Mouse (Mus musculus): ENCODE measurements around the gene Nmur1. TPM values are rescaled to one million over a fixed set of nuclear protein-coding genes. Genes with fewer than 3 reads are reported as not detected.

The Nmur1 gene
- total and polyA plus RNA-seq, 3 experiments: not detected

DNA sequence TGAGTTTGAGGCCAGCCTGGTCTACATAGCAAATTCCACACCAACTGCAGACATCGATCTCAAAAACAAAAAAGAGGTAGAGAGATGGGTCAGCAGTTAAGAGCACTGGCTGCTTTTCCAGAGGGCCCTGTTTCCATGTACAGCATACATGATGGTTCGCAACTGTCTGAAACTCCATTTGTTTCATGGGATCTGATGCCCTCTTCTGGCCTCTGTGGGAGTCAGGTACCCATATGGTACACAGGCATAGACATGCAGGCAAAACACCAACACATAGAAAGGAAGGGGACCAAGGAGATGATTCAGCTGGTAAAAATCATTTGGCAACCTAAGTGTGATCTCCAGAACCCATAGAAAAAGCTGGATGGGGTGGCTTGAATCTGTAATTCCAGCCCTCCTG is 12.5 kb upstream of the Nmur1 start (continued):
- TF ChIP-seq GABPA (IDR thresholded peaks at IDR 0.05; ENCODE audit: low read depth, low read length): no peak
- TF ChIP-seq JUND (IDR thresholded peaks at IDR 0.05; ENCODE audit: low read depth, low read length): no peak
- no peak for TF ChIP-seq POLR2AphosphoS5 (IDR thresholded peaks at IDR 0.05; ENCODE audit: borderline replicate concordance, low read depth, low read length)
- TF ChIP-seq SMC3 (IDR thresholded peaks at IDR 0.05; ENCODE audit: low read depth, low read length): peak; percentile 37
- no peak for TF ChIP-seq ELF1 (IDR thresholded peaks at IDR 0.05; ENCODE audit: low read depth, low read length)
- TF ChIP-seq ZMIZ1 (IDR thresholded peaks at IDR 0.05; ENCODE audit: low read depth, low read length): no peak
- TF ChIP-seq E2F4 (IDR thresholded peaks at IDR 0.05; ENCODE audit: borderline replicate concordance, low read depth, low read length): no peak

DNA sequence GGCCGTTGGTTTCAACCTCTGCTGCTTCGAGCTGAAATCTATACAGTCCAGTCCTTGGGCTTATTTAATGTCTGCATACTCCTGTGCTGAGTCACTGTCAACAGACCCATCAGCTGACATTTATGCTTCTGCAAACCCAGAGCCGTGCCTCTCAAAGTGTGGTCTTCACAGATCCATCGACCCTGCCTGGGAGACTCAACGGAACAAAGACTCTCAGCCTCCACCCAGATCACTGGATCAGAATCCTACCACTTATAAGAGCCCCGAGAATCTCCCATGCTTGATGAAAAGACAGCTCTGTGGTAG is 11.9 kb upstream of the Nmur1 start:
- H3K4me3 ChIP-seq (ENCODE audit: control insufficient read depth in 1 of 2, insufficient read depth in 1 of 2, low read depth in 2 of 2, low read length in 2 of 2): peak overlapping the region in 1 of 2 experiments; percentile 11; a peak in 1 of 4 replicates
- H3K36me3 ChIP-seq (ENCODE audit: control insufficient read depth in 1 of 2, insufficient read depth in 2 of 2, low read length in 2 of 2): peaks cover 0 to 47% of the 10 kb centered on the region in 2 experiments; a peak in 2 of 4 replicates
- no peak for DNase-seq (ENCODE audit: low read depth, low spot score)
- H3K4me1 ChIP-seq (ENCODE audit: control insufficient read depth in 1 of 2, insufficient read depth in 2 of 2, low read length in 2 of 2): peaks cover 14 to 61% of the 10 kb centered on the region in 2 experiments
- no peaks in the 10 kb centered on the region for H3K9me3 ChIP-seq (replicated peaks; ENCODE audit: insufficient read depth, low read length)
- H3K79me2 ChIP-seq (ENCODE audit: control insufficient read depth, insufficient read depth, low read length, poor library complexity): peaks cover 14% of the 10 kb centered on the region; the same call in 1 of the 2 replicates
- no peak for TF ChIP-seq E2F4 (IDR thresholded peaks at IDR 0.05; ENCODE audit: borderline replicate concordance, low read depth, low read length)
- no peak for TF ChIP-seq MYB (IDR thresholded peaks at IDR 0.05; ENCODE audit: low read depth, low read length)
- TF ChIP-seq ZC3H11A (IDR thresholded peaks at IDR 0.05; ENCODE audit: low read depth, low read length): no peak
- peak; percentile 64; the same call in 1 of the 2 replicates for TF ChIP-seq ETS1 (IDR thresholded peaks at IDR 0.05; ENCODE audit: low read depth, low read length)
- no peak for TF ChIP-seq ZNF384 (IDR thresholded peaks at IDR 0.05; ENCODE audit: low read depth, low read length)
- TF ChIP-seq POLR2AphosphoS5 (IDR thresholded peaks at IDR 0.05; ENCODE audit: borderline replicate concordance, low read depth, low read length): no peak
- TF ChIP-seq MAX (IDR thresholded peaks at IDR 0.05; ENCODE audit: low read length): no peak; the same call in 1 of the 2 replicates
- no peak for TF ChIP-seq CHD2 (IDR thresholded peaks at IDR 0.05; ENCODE audit: low read length)
- no peak for TF ChIP-seq RCOR1 (IDR thresholded peaks at IDR 0.05; ENCODE audit: low read depth, low read length)
- TF ChIP-seq GATA1 (IDR thresholded peaks at IDR 0.05; ENCODE audit: low read depth, low read length): no peak
- no peak for TF ChIP-seq GABPA (IDR thresholded peaks at IDR 0.05; ENCODE audit: low read depth, low read length)
- TF ChIP-seq MAZ (IDR thresholded peaks at IDR 0.05; ENCODE audit: low read depth, low read length): no peak
- 0 out of 2 replicates have a peak, but pooled peaks have one; percentile 25 for TF ChIP-seq TBP (IDR thresholded peaks at IDR 0.05; ENCODE audit: low read depth, low read length)
- no peak for TF ChIP-seq ZMIZ1 (IDR thresholded peaks at IDR 0.05; ENCODE audit: low read depth, low read length)
- TF ChIP-seq MAFK (IDR thresholded peaks at IDR 0.05; ENCODE audit: borderline replicate concordance, low read depth, low read length): no peak
- no peak for TF ChIP-seq MYC (IDR thresholded peaks at IDR 0.05; ENCODE audit: low read depth, low read length)
- no peak for TF ChIP-seq POLR2A (IDR thresholded peaks at IDR 0.05; ENCODE audit: control insufficient read depth in 1 of 2, insufficient read depth in 1 of 2, low read depth in 1 of 2, low read length in 2 of 2, poor library complexity in 1 of 2)
- no peak for TF ChIP-seq CTCF (IDR thresholded peaks at IDR 0.05 in 2 of 3, conservative IDR thresholded peaks at IDR 0.05 in 1 of 3; ENCODE audit: control insufficient read depth in 1 of 3, insufficient read depth in 1 of 3, low read depth in 2 of 3, low read length in 3 of 3, poor library complexity in 1 of 3, severe bottlenecking in 1 of 3)
- TF ChIP-seq USF1 (IDR thresholded peaks at IDR 0.05; ENCODE audit: low read depth, low read length): peak; percentile 43; the same call in 1 of the 2 replicates
- no peak for TF ChIP-seq MEF2A (IDR thresholded peaks at IDR 0.05; ENCODE audit: extremely low read depth, insufficient replicate concordance, low read depth, low read length, poor library complexity, severe bottlenecking)
- TF ChIP-seq NELFE (IDR thresholded peaks at IDR 0.05; ENCODE audit: low read depth, low read length): no peak
- TF ChIP-seq USF2 (IDR thresholded peaks at IDR 0.05; ENCODE audit: borderline replicate concordance in 1 of 2, insufficient read depth in 1 of 2, low read depth in 1 of 2, low read length in 2 of 2): no peak
- TF ChIP-seq POLR2AphosphoS2 (IDR thresholded peaks at IDR 0.05; ENCODE audit: low read length): no peak
- TF ChIP-seq NRF1 (IDR thresholded peaks at IDR 0.05; ENCODE audit: insufficient read depth, low read depth, low read length, poor library complexity, severe bottlenecking): no peak
- peak overlapping the region; percentile 39 for H3K9ac ChIP-seq (ENCODE audit: control insufficient read depth, low read depth, low read length, poor library complexity, severe bottlenecking)
- peak overlapping the region; percentile 54 for H3K27ac ChIP-seq (ENCODE audit: control insufficient read depth, low read depth, low read length)
- H3K27me3 ChIP-seq (ENCODE audit: control insufficient read depth in 1 of 2, insufficient read depth in 2 of 2, low read length in 2 of 2): no peaks in the 10 kb centered on the region
